Mouse (Mus musculus) limb, embryonic 11.5 days (tissue): ENCODE results near the gene Junb. TPM values are rescaled to one million over a fixed set of nuclear protein-coding genes. Genes with fewer than 3 reads are reported as not detected.

Experiments used
- ATAC-seq: fragments of 200-750 bp; cut with Nextera tagmentation; 2 replicates; pipeline ENCODE4 v1.8.0; 2017; ENCODE audit warnings: low read depth; ENCODE audit not compliant: insufficient number of reproducible peaks, low FRiP score, low TSS enrichment
- DNase-seq: peaks from one replicate; pipeline ENCODE4 v3.0.0-alpha.2; 2015; ENCODE audit warnings: low spot score
- H3K27ac ChIP-seq: fragments of 300-500 bp; sonication (generic); replicated peaks from 2 replicates; pipeline ENCODE4 v1.5.1; 2014; ENCODE audit warnings: low read depth, mild to moderate bottlenecking, low read length
- H3K27me3 ChIP-seq: fragments of 300-500 bp; sonication (generic); 2 replicates; pipeline ENCODE4 v1.6.1; 2014; ENCODE audit warnings: mild to moderate bottlenecking, low read length, mixed read lengths; ENCODE audit not compliant: control insufficient read depth, insufficient read depth
- H3K36me3 ChIP-seq: fragments of 300-500 bp; sonication (generic); 2 replicates; pipeline ENCODE4 v1.6.1; 2014; ENCODE audit warnings: mild to moderate bottlenecking, low read length, moderate library complexity, mixed read lengths; ENCODE audit not compliant: control insufficient read depth, insufficient read depth
- H3K4me1 ChIP-seq: fragments of 300-500 bp; sonication (generic); 2 replicates; pipeline ENCODE4 v1.6.1; 2014; ENCODE audit warnings: low read length, mixed read lengths; ENCODE audit not compliant: control insufficient read depth, insufficient read depth
- H3K4me2 ChIP-seq: fragments of 300-500 bp; sonication (generic); 2 replicates; pipeline ENCODE4 v1.6.1; 2014; ENCODE audit warnings: low read depth, mild to moderate bottlenecking, moderate library complexity; ENCODE audit not compliant: severe bottlenecking
- H3K4me3 ChIP-seq: fragments of 300-500 bp; sonication (generic); 2 replicates; pipeline ENCODE4 v1.5.1; 2014; ENCODE audit warnings: low read depth, low read length
- H3K9ac ChIP-seq: fragments of 300-500 bp; sonication (generic); 2 replicates; pipeline ENCODE4 v1.6.1; 2014; ENCODE audit warnings: mild to moderate bottlenecking, low read length
- H3K9me3 ChIP-seq: fragments of 300-500 bp; sonication (generic); 2 replicates; pipeline ENCODE4 v1.6.1; 2016; ENCODE audit warnings: low read length; ENCODE audit not compliant: control insufficient read depth
- WGBS: fragments of 180-500 bp; shearing (Covaris S2); extraction: QIAGEN DNeasy Blood & Tissue Kit; methylation state at CpG from one replicate; pipeline ENCODE4 v1.1.7; 2014; 5-methylcytosine and 5-hydroxymethylcytosine counted together
- polyA plus RNA-seq: library from polyadenylated mRNA; unstranded; fragments of >200 nt; fragmentation: Nextera tagmentation; extraction: Ambion mirVana; gene quantifications from 2 replicates; pipeline ENCODE4 v1.2.1, GENCODE M21; 2014

Junb gene
- polyA plus RNA-seq, 1 experiment from 2014 or later: 7.2 TPM

DNA sequence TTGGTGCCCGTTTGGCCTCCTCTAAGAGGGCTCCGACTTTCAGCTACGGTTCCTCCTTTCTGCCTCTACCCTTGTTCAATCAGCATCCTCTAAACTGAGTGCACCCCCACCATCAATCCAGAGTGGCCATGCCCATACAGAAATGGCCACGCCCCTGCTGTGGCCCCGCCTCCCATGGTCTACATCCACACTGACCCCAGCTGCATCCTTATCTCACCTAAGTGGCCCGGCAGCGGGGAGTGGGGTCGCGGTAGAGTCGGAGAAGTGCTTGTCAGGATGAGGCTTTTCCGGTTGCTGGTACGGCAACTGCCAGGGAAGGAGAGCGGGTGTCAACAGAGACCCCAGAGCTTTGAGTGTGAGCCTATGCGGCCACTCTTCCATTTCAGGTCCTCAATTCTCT is 43.0 kb downstream of the Junb start:
- ATAC-seq: no peak
- Histone ChIP-seq H3K9me3 (no peaks in the 10 kb centered on the region; the same call in 1 of the 2 replicates), H3K36me3 (no peaks in the 10 kb centered on the region), H3K27ac (no peak overlapping the region), H3K4me2 (0 out of 2 replicates have a peak overlapping the region, but pooled peaks have one; percentile 24), H3K4me3 (no peak overlapping the region), H3K27me3 (peaks cover 42% of the 10 kb centered on the region), H3K9ac (no peak overlapping the region), H3K4me1 (peaks cover 16% of the 10 kb centered on the region)
- WGBS: 7% methylated on average over 14 of the region's 14 CpGs
- DNase-seq: no peak

DNA sequence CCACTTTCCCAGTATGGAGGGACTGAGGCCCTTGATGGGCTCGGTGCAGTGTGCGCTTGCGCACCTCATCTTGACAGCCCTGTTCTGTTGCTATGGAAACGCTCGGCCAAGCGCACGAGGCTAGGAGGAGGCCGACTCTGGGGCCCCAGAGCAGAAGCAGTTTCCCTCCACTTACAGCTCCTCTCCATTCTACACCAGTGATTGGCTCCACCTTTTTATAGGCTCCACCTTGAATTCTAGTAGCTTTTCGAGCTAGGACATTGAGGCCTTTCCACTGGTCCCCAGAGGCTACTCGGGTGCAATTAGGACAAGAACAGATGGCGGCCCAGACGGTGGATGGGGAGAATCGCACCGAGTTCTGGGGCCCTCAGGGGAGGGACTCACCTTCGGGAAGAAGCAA is 43.7 kb downstream of the Junb start:
- no peak overlapping the region for H3K27ac ChIP-seq
- H3K4me2 ChIP-seq: peak overlapping the region; percentile 24
- 1% methylated on average over 15 of the region's 15 CpGs for WGBS
- H3K9me3 ChIP-seq: no peaks in the 10 kb centered on the region; the same call in 1 of the 2 replicates
- no peaks in the 10 kb centered on the region for H3K36me3 ChIP-seq
- no peak overlapping the region for H3K4me3 ChIP-seq
- peak; percentile 48; the same call in 1 of the 2 replicates for ATAC-seq
- DNase-seq: peak; percentile 70
- peaks cover 47% of the 10 kb centered on the region for H3K27me3 ChIP-seq
- H3K4me1 ChIP-seq: peaks cover 16% of the 10 kb centered on the region
- H3K9ac ChIP-seq: no peak overlapping the region

DNA sequence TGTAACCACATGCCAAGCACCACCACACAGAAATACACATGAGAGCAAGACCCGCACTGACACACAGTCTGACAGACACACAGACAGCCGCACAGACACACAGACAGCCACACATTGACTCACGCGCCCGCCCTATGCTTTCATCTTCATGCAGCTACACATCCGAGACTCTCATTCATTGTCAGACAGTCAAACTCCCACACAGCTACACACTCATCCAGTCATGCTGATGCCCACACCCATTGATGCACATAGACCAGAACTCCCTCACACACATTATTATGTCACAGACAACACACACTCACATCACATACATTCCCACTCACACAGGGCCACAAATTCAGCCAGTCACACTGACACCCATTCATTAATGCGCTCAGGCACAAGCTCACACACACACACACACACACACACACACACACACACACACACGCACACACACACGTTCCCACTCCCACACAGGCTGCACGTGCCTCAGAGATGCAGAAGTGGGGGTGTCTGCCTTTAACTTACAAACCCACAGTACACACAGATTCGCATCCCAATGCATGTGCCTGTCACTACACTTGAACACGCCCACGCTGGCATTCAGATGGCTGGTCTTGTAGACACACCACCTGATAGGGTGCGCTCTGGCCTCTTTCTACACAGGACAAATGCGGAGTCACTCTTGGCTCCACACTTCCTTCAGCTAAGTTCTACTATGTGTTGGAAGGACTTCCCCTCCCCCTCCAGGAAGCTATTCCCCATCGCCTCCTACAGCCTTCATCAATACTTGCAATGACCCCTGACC is 44.6 kb downstream of the Junb start:
- H3K4me2 ChIP-seq: no peak overlapping the region

DNA sequence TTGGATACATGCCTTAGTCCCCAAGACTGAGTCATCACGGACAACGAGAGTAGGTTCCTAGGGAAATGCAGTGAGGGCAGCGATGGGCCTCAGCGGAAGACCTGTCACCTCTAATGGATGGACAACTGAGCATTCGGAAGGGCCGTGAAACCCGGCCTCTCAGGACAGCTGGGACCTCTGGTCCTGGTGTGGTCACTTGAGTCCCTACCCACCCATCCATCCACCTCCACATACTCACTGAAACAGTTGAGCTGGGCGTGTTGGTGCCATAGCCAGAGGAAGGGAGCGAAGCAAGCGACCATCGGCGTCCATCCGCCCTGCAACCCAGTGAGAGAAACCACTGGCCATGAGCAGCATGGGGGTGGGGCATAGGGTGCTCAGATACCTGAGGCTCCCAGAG is 47.9 kb downstream of the Junb start:
- Histone ChIP-seq H3K4me2 (no peak overlapping the region), H3K4me3 (no peak overlapping the region), H3K27me3 (peaks cover 27% of the 10 kb centered on the region), H3K27ac (no peak overlapping the region), H3K9me3 (no peaks in the 10 kb centered on the region), H3K36me3 (no peaks in the 10 kb centered on the region), H3K9ac (no peak overlapping the region), H3K4me1 (peaks cover 10% of the 10 kb centered on the region)
- 88% methylated on average over 13 of the region's 13 CpGs for WGBS
- DNase-seq (no peak), ATAC-seq (no peak)

More for the DNA sequence above, 44.6 kb downstream of the Junb start:
- Histone ChIP-seq H3K4me3 (no peak overlapping the region), H3K4me1 (peaks cover 16% of the 10 kb centered on the region), H3K36me3 (no peaks in the 10 kb centered on the region), H3K27ac (no peak overlapping the region), H3K27me3 (peaks cover 52% of the 10 kb centered on the region), H3K9me3 (no peaks in the 10 kb centered on the region; the same call in 1 of the 2 replicates), H3K9ac (no peak overlapping the region)
- no peak for ATAC-seq
- 83% methylated on average over 16 of the region's 16 CpGs for WGBS
- DNase-seq: no peak

DNA sequence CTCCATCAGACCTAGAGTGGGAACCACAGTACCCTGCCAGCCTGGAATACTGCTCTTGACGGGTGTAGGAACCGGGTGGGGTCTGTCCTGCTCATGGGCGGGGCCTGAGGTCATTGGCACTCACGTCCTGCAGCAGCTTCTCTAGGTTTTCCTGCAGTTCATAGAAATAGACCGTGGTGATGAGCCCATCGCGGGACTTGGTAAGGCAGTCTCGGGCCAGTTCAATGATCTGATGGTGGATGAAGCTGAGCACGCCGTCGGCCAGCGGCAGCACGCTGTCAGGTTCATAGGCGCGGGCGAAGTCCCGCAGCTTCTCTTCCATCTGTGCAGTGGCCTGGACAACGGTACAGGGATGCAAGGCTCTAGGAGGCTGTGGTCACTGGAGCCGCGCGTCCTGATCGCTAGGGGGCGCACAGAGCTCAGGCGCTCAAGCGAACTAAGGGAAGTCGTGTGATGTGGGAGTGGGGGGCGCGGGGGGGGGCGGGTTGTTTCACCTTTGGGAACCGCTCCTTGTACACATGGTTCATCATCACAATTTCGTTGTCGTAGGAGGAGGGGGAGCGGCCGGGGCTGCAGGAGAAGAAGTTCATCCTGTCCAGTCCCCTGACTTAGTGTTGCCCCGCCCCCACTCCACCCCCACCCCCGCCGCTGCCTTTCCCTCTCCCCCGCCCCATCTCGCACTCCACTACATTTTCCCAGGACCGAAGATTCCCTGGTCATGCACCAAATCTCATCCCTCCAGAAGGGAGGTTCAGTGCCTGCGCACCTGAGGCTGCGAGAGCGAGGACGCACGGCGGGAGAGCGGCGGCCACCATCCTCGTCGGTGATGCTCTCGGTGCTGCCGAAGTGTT is 49.8 kb downstream of the Junb start:
- peak; percentile 65 for ATAC-seq
- no peaks in the 10 kb centered on the region for H3K36me3 ChIP-seq
- H3K9ac ChIP-seq: no peak overlapping the region
- 3% methylated on average over 43 of the region's 52 CpGs for WGBS
- peak; percentile 86 for DNase-seq
- H3K4me2 ChIP-seq: peak overlapping the region; percentile 61
- peaks cover 18% of the 10 kb centered on the region; the same call in 1 of the 2 replicates for H3K27me3 ChIP-seq
- no peak overlapping the region for H3K27ac ChIP-seq
- peak overlapping the region; percentile 25 for H3K4me3 ChIP-seq
- no peaks in the 10 kb centered on the region for H3K9me3 ChIP-seq
- H3K4me1 ChIP-seq: 0 out of 2 replicates have a peak, but pooled peaks cover 2% of the 10 kb centered on the region

DNA sequence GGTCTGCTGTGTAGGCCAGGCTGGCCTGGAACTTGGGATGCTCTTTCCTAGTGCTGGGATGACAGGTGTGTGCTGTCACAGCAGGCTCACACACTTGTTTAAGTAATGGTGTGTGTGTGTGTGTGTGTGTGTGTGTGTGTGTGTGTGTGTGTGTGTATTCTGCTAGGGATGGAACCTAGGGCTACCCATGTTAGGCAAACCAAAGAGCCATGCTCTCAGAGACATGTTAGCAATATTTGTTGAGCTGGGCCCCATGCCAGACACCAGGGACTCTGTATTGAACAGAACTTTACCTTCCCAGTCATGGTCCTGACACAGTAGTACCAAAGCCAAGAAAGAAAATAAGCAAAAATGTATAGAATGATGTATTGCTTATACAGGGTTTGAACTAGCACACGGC is 51.0 kb downstream of the Junb start:
- peaks cover 16% of the 10 kb centered on the region; the same call in 1 of the 2 replicates for H3K27me3 ChIP-seq
- no peaks in the 10 kb centered on the region for H3K9me3 ChIP-seq
- no peak for ATAC-seq

DNA sequence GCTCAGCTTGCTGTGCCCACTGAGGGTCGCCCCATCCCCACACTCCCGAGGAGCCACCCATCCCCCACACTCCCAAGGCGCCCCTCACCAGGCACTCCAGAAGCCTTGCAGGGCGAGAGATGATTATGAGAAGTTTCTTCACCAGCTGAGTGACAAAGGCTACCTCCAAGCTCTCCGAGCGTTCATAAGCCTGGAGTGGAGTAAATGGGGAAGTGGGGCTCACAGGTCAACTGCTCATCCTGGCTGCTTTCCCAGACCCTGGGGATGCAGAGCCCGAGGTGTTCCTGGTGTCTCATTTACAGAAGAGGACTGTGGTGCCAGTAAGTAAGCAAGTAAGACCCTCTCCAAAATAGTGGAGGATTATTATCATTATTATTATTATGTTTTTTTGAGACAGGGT is 53.0 kb downstream of the Junb start:
- 69% methylated on average over 7 of the region's 7 CpGs for WGBS

More for the DNA sequence above, 51.0 kb downstream of the Junb start:
- no peak overlapping the region for H3K4me2 ChIP-seq
- H3K27ac ChIP-seq: no peak overlapping the region
- no peak overlapping the region for H3K9ac ChIP-seq
- no peaks in the 10 kb centered on the region for H3K36me3 ChIP-seq
- 0 out of 2 replicates have a peak, but pooled peaks cover 2% of the 10 kb centered on the region for H3K4me1 ChIP-seq
- no peak overlapping the region for H3K4me3 ChIP-seq
- 78% methylated on average over 1 of the region's 1 CpGs for WGBS
- no peak for DNase-seq

More for the DNA sequence above, 53.0 kb downstream of the Junb start:
- Histone ChIP-seq H3K27me3 (peaks cover 14% of the 10 kb centered on the region; the same call in 1 of the 2 replicates), H3K9me3 (no peaks in the 10 kb centered on the region), H3K36me3 (no peaks in the 10 kb centered on the region), H3K4me1 (0 out of 2 replicates have a peak, but pooled peaks cover 2% of the 10 kb centered on the region), H3K4me2 (no peak overlapping the region), H3K4me3 (no peak overlapping the region), H3K27ac (no peak overlapping the region), H3K9ac (no peak overlapping the region)
- DNase-seq (no peak), ATAC-seq (no peak)
